In genomic region chr19:33078681-33079360, GRCm38 (mm10) we compare ENCODE assay signal across 19 mouse cellular contexts.
DNase-seq lines count a peak whose midpoint lies in the region; TF ChIP-seq lines count a peak whose summit lies in the region.
"Had no signal": no experiment of that assay in that cellular context is flagged by ENCODE, and none has a peak within 500 bp of the region (broad histone marks: within the 10 kb centered on the region; RNA-seq: fewer than 3 reads in every experiment).

No protein-coding gene starts in this region.

- H3K4me3 ChIP-seq in MEL (ENCODE audit: control insufficient read depth in 1 of 2, insufficient read depth in 1 of 2, low read depth in 2 of 2, low read length in 2 of 2): 0 out of 4 replicates have a peak overlapping the region, but pooled peaks of 1 of the 2 experiments have one; percentile 22
- H3K4me3 ChIP-seq: embryonic facial prominence, embryonic 13.5 days; forebrain, embryonic 12.5 days; heart, embryonic 13.5 days; hindbrain, embryonic 10.5 days had no signal

- H3K79me2 ChIP-seq in MEL (ENCODE audit: control insufficient read depth, insufficient read depth, low read length, poor library complexity): no peaks in the 10 kb centered on the region

- no peak overlapping the region for H3K27ac ChIP-seq in MEL (ENCODE audit: control insufficient read depth, low read depth, low read length)
- H3K27ac ChIP-seq: embryonic facial prominence, embryonic 13.5 days; forebrain, embryonic 12.5 days; heart, embryonic 13.5 days; hindbrain, embryonic 10.5 days; hindbrain, embryonic 14.5 days had no signal

- TF ChIP-seq POLR2A in MEL (IDR thresholded peaks at IDR 0.05; ENCODE audit: control insufficient read depth in 1 of 2, insufficient read depth in 1 of 2, low read depth in 1 of 2, low read length in 2 of 2, poor library complexity in 1 of 2): no peak

- no peaks in the 10 kb centered on the region for H3K9me3 ChIP-seq in MEL (replicated peaks; ENCODE audit: insufficient read depth, low read length)
- H3K9me3 ChIP-seq: embryonic facial prominence, embryonic 13.5 days; forebrain, embryonic 12.5 days; G1E; heart, embryonic 13.5 days; hindbrain, embryonic 10.5 days had no signal

- no peak for TF ChIP-seq CTCF in MEL (IDR thresholded peaks at IDR 0.05 in 2 of 3, conservative IDR thresholded peaks at IDR 0.05 in 1 of 3; ENCODE audit: control insufficient read depth in 1 of 3, insufficient read depth in 1 of 3, low read depth in 2 of 3, low read length in 3 of 3, poor library complexity in 1 of 3, severe bottlenecking in 1 of 3)

- peaks cover 0 to 17% of the 10 kb centered on the region in 2 experiments; a peak in 2 of 4 replicates for H3K36me3 ChIP-seq in MEL (ENCODE audit: control insufficient read depth in 1 of 2, insufficient read depth in 2 of 2, low read length in 2 of 2)
- H3K36me3 ChIP-seq: embryonic facial prominence, embryonic 13.5 days; forebrain, embryonic 12.5 days; G1E; heart, embryonic 13.5 days; hindbrain, embryonic 10.5 days had no signal

- peak; percentile 45 for DNase-seq in heart, adult 8-10 months (ENCODE audit: low spot score)
- no peak for DNase-seq in heart, postnatal 25 days (ENCODE audit: low spot score)
- peak; percentile 65 for DNase-seq in kidney, adult 9 months
- DNase-seq in kidney, postnatal 25 days: no peak
- DNase-seq in MEL (ENCODE audit: low read depth, low spot score): no peak
- DNase-seq in urinary bladder, postnatal 10 days (ENCODE audit: low spot score): no peak
- DNase-seq: adrenal gland, postnatal 10 days; B cell, adult 2 months; cerebellum, adult 11 months; cerebellum, adult 9-10 months; cerebellum, postnatal 25 days; gastrocnemius, postnatal 25 days; kidney, adult 11 months had no signal

- TF ChIP-seq EP300 in MEL (IDR thresholded peaks at IDR 0.05; ENCODE audit: low read depth in 1 of 2, low read length in 2 of 2): no peak

- intact Hi-C loops in heart, postnatal 25 days (cut with DNase I): loop anchor here (5.0 to 10.0 kb wide), 2 partner anchors 33 to 324 kb away; partner anchors contain the start of gene Pten

- no peaks in the 10 kb centered on the region for H3K27me3 ChIP-seq in MEL (ENCODE audit: control insufficient read depth in 1 of 2, insufficient read depth in 2 of 2, low read length in 2 of 2)
- H3K27me3 ChIP-seq: embryonic facial prominence, embryonic 13.5 days; forebrain, embryonic 12.5 days; heart, embryonic 13.5 days had no signal

- H3K4me1 ChIP-seq in MEL (ENCODE audit: control insufficient read depth in 1 of 2, insufficient read depth in 2 of 2, low read length in 2 of 2): peaks cover 9 to 22% of the 10 kb centered on the region in 2 experiments
- H3K4me1 ChIP-seq: forebrain, embryonic 12.5 days; hindbrain, embryonic 10.5 days had no signal

- no peak overlapping the region for H3K9ac ChIP-seq in MEL (ENCODE audit: control insufficient read depth, low read depth, low read length, poor library complexity, severe bottlenecking)
- H3K9ac ChIP-seq: embryonic facial prominence, embryonic 13.5 days; forebrain, embryonic 12.5 days; heart, embryonic 13.5 days; hindbrain, embryonic 14.5 days had no signal

- no peak for TF ChIP-seq RAD21 in MEL (IDR thresholded peaks at IDR 0.05; ENCODE audit: low read depth, low read length)

TF ChIP-seq in MEL, 35 proteins besides CTCF, POLR2A, EP300 and RAD21:
- TF ChIP-seq ZNF384 (IDR thresholded peaks at IDR 0.05; ENCODE audit: low read depth, low read length): peak; percentile 55
- TF ChIP-seq POLR2AphosphoS5 (IDR thresholded peaks at IDR 0.05; ENCODE audit: borderline replicate concordance, low read depth, low read length): no peak
- TF ChIP-seq TCF12 (IDR thresholded peaks at IDR 0.05; ENCODE audit: low read depth, low read length): 0 out of 2 replicates have a peak, but pooled peaks have one; percentile 4
- TF ChIP-seq MAX (IDR thresholded peaks at IDR 0.05; ENCODE audit: low read length): no peak

Comparison
In these comparisons a context has a peak if more than half of its experiments do, and no peak if none do; other contexts are left out.
1. DNase-seq: peak in heart, adult 8-10 months (single experiment) and kidney, adult 9 months (single experiment); none in heart, postnatal 25 days (single experiment), kidney, postnatal 25 days (0 of 2), MEL (single experiment) and urinary bladder, postnatal 10 days (single experiment).